Mouse (Mus musculus) kidney, adult 2 months (tissue): ENCODE measurements around the gene Slc35g3.

Experiments
- CTCF ChIP-seq: fragments of 200-500 bp; conservative IDR thresholded peaks from 2 replicates; pipeline ENCODE4 v1.5.1; 2011; ENCODE audit warnings: low read depth, mild to moderate bottlenecking, control low read depth, low read length, moderate library complexity, mixed read lengths; ENCODE audit not compliant: insufficient read depth, insufficient read length
- POLR2A ChIP-seq: fragments of 200-500 bp; IDR thresholded peaks from one replicate; pipeline ENCODE4 v1.6.1; 2011; ENCODE audit warnings: low read depth, low read length, control low read depth

GRCm38 (mm10) chr11:69763551-69763950, 1.8 kb upstream of the Slc35g3 start:
- TF ChIP-seq POLR2A (no peak), CTCF (peak; percentile 34)
